Mouse (Mus musculus) embryonic facial prominence, embryonic 14.5 days (tissue): ENCODE data around the gene Spsb1. TPM values are rescaled to one million over a fixed set of nuclear protein-coding genes. Genes with fewer than 3 reads are reported as not detected.

Experiments used
- ATAC-seq: fragments of 200-750 bp; cut with Nextera tagmentation; 2 replicates; pipeline ENCODE4 v1.8.0; 2017; ENCODE audit warnings: low read depth, moderate number of reproducible peaks, moderate TSS enrichment
- DNase-seq: peaks from one replicate; pipeline ENCODE4 v3.0.0-alpha.2; 2015; ENCODE audit warnings: low spot score
- H3K27ac ChIP-seq: fragments of 300-500 bp; sonication (generic); replicated peaks from 2 replicates; pipeline ENCODE4 v1.5.1; 2014; ENCODE audit warnings: low read depth, mild to moderate bottlenecking, low read length, moderate library complexity
- H3K27me3 ChIP-seq: fragments of 300-500 bp; sonication (generic); replicated peaks from 2 replicates; pipeline ENCODE4 v1.6.1; 2014; ENCODE audit warnings: low read length; ENCODE audit not compliant: control insufficient read depth, insufficient read depth
- H3K36me3 ChIP-seq: fragments of 300-500 bp; sonication (generic); 2 replicates; pipeline ENCODE4 v1.6.1; 2014; ENCODE audit warnings: low read length, mixed read lengths; ENCODE audit not compliant: control insufficient read depth, insufficient read depth
- H3K4me1 ChIP-seq: fragments of 300-500 bp; sonication (generic); 2 replicates; pipeline ENCODE4 v1.6.1; 2014; ENCODE audit warnings: antibody characterized with exemption, low read length; ENCODE audit not compliant: control insufficient read depth, insufficient read depth
- H3K4me2 ChIP-seq: fragments of 300-500 bp; sonication (generic); 2 replicates; pipeline ENCODE4 v1.6.1; 2014; ENCODE audit warnings: low read depth, mild to moderate bottlenecking, low read length, moderate library complexity, mixed read lengths
- H3K4me3 ChIP-seq: fragments of 300-500 bp; sonication (generic); 2 replicates; pipeline ENCODE4 v1.5.1; 2014; ENCODE audit warnings: low read depth, mild to moderate bottlenecking, low read length
- H3K9ac ChIP-seq: fragments of 300-500 bp; sonication (generic); 2 replicates; pipeline ENCODE4 v1.6.1; 2014; ENCODE audit warnings: low read depth, mild to moderate bottlenecking, low read length, moderate library complexity, mixed read lengths
- H3K9me3 ChIP-seq: fragments of 300-500 bp; sonication (generic); 2 replicates; pipeline ENCODE4 v1.6.1; 2016; ENCODE audit warnings: low read length; ENCODE audit not compliant: control insufficient read depth
- WGBS: fragments of 180-500 bp; shearing (Covaris S2); extraction: QIAGEN DNeasy Blood & Tissue Kit; methylation state at CpG from one replicate; pipeline ENCODE4 v1.1.7; 2014; 5-methylcytosine and 5-hydroxymethylcytosine counted together
- polyA plus RNA-seq: library from polyadenylated mRNA; unstranded; fragments of >200 nt; fragmentation: Nextera tagmentation; extraction: Ambion mirVana; gene quantifications from 2 replicates; pipeline ENCODE4 v1.2.1, GENCODE M21; 2014

Spsb1 gene
- polyA plus RNA-seq, 1 experiment from 2014 or later: 19.6 TPM

DNA sequence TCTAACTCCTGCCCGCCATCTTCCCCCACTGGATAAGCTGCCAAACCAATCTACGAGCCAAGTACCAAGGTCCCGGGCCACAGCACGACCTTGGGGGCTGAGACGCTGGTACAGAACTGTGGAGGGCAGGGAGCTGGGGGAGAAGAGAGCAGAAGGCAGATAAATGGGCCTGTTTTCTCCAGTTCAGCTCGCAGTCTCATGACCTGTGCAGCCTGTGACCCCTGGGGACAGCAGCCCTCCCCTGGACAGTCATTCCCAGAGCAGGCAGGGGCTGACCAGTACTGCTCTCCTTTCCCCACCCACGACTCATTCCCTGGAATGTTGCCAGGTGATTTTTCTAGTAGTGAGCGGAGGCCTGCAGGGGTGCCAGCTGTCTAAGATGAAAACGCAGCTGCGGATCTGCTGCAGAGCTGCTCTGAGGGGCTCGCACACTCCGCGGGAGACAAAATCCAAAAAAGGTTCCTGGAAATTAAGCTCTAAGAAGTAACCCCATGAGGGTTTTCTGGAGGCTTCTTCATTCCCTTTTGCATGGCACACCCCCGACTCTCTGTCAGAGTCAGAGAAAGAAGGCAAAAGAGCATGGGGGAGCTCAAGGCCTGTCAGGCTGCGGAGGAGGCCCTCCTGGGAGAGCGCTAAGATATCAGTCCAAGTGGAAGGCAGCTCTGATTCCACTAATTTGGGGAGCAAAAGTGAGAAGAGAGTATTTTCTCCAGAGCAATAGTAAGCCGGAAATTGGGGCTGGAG, 23.1 kb upstream of the Spsb1 start:
- Histone ChIP-seq H3K4me3 (no peak overlapping the region), H3K36me3 (peaks cover 11% of the 10 kb centered on the region; the same call in 1 of the 2 replicates), H3K4me1 (peaks cover 21% of the 10 kb centered on the region), H3K27ac (peak overlapping the region; percentile 3; the same call in 1 of the 2 replicates), H3K9me3 (no peaks in the 10 kb centered on the region), H3K27me3 (no peaks in the 10 kb centered on the region), H3K9ac (0 out of 2 replicates have a peak overlapping the region, but pooled peaks have one; percentile 30), H3K4me2 (0 out of 2 replicates have a peak overlapping the region, but pooled peaks have one; percentile 5)
- DNase-seq (peak; percentile 83), ATAC-seq (peak; percentile 64; the same call in 1 of the 2 replicates)
- 40% methylated on average over 17 of the region's 17 CpGs for WGBS

DNA sequence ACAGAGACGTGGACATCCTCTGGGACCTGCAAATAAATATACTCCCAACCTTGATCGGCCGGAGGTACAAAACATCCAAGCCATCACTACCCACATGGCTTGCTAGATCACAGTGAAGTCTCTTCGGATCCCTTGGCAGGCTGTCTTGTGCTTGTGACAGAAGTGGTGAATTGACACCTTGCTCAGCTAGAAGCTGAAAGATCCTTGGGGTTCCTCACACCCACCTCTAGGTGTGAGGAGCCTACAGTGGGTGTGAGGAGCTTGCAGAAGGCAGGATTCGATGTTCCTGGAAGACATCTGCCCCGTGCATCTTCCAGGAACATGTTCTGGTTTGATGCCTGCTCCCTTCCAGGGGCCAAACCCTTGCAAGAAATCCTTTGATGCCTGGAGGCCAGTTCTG, 22.3 kb upstream of the Spsb1 start:
- peaks cover 21% of the 10 kb centered on the region for H3K4me1 ChIP-seq
- H3K4me2 ChIP-seq: no peak overlapping the region
- WGBS: 63% methylated on average over 6 of the region's 6 CpGs
- peaks cover 10% of the 10 kb centered on the region; the same call in 1 of the 2 replicates for H3K36me3 ChIP-seq
- no peak for DNase-seq
- no peak overlapping the region for H3K27ac ChIP-seq
- H3K27me3 ChIP-seq: no peaks in the 10 kb centered on the region
- H3K4me3 ChIP-seq: no peak overlapping the region
- no peak for ATAC-seq
- H3K9me3 ChIP-seq: no peaks in the 10 kb centered on the region
- no peak overlapping the region for H3K9ac ChIP-seq

DNA sequence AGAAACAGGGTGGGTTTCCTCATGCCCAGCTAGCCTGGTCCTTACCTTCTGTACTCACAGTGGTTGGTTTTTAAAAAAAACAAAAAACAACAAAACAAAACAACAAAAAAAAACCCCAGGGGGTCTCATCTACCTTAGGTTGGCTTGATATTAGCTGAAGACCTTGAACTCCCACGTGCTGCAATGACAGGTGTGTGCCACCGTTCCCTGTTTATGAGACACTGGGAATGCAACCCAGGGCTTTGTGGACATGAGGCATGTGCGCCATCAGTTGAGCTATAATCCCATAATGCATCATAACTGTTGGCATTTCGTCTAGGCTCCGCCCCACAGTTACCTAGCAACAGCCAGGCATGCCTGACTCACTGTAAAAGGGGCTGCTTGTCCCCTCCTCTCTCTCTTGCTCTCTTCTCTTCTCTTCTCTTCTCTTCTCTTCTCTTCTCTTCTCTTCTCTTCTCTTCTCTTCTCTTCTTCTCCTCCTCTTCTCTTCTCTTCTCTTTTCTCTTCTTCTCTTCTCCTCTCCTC, 20.9 kb upstream of the Spsb1 start:
- Histone ChIP-seq H3K4me2 (no peak overlapping the region), H3K4me1 (peaks cover 21% of the 10 kb centered on the region), H3K4me3 (no peak overlapping the region), H3K9ac (no peak overlapping the region), H3K27ac (no peak overlapping the region), H3K36me3 (no peaks in the 10 kb centered on the region), H3K9me3 (no peaks in the 10 kb centered on the region), H3K27me3 (no peaks in the 10 kb centered on the region)
- WGBS: 84% methylated on average over 5 of the region's 5 CpGs
- DNase-seq (no peak), ATAC-seq (no peak)

DNA sequence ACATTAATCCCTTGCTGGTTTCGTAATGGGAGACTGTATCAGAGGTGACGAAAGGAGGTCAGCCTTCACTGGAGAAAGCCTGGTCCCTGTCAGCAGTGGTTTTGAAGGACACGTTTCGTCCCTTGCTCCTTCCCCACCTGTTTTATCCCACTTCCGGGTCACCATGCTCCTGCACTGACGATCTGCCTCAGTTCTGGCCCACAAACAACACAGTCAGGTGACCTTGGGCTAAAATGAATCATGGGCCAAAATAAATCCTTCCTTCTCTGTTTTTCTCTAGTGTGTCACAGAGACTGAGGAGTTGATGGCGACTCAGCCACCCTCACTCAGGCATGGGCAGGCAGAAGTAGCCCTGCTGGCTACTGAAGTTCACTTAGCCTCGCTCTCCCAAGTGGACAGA, 20.4 kb upstream of the Spsb1 start:
- ATAC-seq (no peak), DNase-seq (no peak)
- H3K4me3 ChIP-seq: no peak overlapping the region
- no peak overlapping the region for H3K4me2 ChIP-seq
- H3K9ac ChIP-seq: no peak overlapping the region
- no peaks in the 10 kb centered on the region for H3K9me3 ChIP-seq
- H3K27ac ChIP-seq: no peak overlapping the region
- no peaks in the 10 kb centered on the region for H3K36me3 ChIP-seq
- H3K27me3 ChIP-seq: no peaks in the 10 kb centered on the region
- peaks cover 21% of the 10 kb centered on the region for H3K4me1 ChIP-seq
- 59% methylated on average over 8 of the region's 8 CpGs for WGBS

DNA sequence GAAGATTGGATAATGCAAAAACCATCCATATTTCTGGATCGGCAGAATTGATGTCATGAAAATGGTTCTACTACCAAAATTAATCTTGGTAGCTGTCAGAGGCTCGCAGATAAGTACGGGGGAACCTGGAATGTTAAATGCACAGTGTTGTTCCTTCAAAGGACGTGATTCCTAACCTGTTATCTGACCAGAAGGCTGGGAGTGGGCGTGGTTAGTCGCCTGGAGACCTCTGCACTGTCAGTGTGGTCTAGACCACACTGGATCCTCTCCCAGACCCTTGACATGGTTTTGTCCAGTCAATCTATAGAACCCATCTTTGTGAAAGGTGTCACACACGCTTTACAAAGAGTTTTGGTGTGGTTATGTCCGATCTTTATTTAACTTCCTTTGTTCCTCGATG, 16.6 kb upstream of the Spsb1 start:
- 74% methylated on average over 9 of the region's 9 CpGs for WGBS
- Histone ChIP-seq H3K9ac (no peak overlapping the region), H3K36me3 (no peaks in the 10 kb centered on the region), H3K4me2 (no peak overlapping the region), H3K9me3 (no peaks in the 10 kb centered on the region), H3K4me3 (no peak overlapping the region), H3K27ac (no peak overlapping the region), H3K4me1 (0 out of 2 replicates have a peak, but pooled peaks cover 3% of the 10 kb centered on the region), H3K27me3 (no peaks in the 10 kb centered on the region)
- ATAC-seq: no peak
- DNase-seq: no peak

DNA sequence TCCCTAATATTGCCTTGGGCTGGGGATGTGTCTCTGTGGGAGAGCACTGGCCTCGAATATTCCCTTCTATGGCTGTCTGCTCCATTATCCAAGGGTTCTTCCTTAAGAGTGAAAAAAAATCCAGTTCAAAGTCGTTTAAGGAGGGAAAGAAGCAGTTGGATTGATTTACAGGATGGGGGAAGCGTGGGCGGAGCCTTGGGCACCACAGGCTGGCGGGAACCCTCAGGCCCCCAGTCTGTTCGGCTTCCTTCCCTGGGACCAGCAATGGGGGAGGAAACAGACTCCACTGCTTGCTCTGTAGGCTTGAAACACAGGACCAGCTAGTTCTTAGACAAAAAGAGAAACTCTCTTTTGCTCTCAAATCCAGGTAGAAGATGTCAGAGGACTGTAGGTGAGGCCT, 13.7 kb upstream of the Spsb1 start:
- WGBS: 19% methylated on average over 6 of the region's 6 CpGs
- no peak overlapping the region for H3K9ac ChIP-seq
- ATAC-seq (no peak), DNase-seq (peak; percentile 48)
- peaks cover 17% of the 10 kb centered on the region for H3K4me1 ChIP-seq
- H3K4me3 ChIP-seq: no peak overlapping the region
- no peak overlapping the region for H3K4me2 ChIP-seq
- H3K9me3 ChIP-seq: no peaks in the 10 kb centered on the region
- no peak overlapping the region for H3K27ac ChIP-seq
- no peaks in the 10 kb centered on the region for H3K27me3 ChIP-seq
- no peaks in the 10 kb centered on the region for H3K36me3 ChIP-seq

DNA sequence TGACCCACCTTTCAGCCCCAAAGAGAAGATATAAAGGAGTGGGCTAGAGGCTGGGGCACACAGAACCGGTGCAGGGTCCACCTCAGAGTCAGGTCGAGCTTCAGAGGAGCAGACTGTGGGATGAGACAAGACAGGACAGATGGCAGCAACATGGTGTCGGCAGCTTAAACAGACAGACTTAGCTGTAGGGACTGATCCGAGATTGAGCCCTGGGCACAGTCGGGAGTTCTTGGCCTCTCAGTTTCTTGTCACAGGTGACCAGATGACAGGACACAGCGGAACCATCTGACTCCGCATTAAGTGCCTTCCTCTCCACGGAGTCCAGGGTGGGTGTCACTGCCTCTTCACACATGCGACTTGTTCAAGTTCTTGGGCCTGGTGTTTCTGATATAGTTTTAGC, 12.1 kb upstream of the Spsb1 start:
- Histone ChIP-seq H3K27me3 (no peaks in the 10 kb centered on the region), H3K9me3 (no peaks in the 10 kb centered on the region), H3K4me1 (peaks cover 17% of the 10 kb centered on the region), H3K4me3 (no peak overlapping the region), H3K4me2 (no peak overlapping the region), H3K9ac (no peak overlapping the region), H3K27ac (no peak overlapping the region), H3K36me3 (no peaks in the 10 kb centered on the region)
- ATAC-seq (no peak), DNase-seq (no peak)
- 81% methylated on average over 9 of the region's 9 CpGs for WGBS

DNA sequence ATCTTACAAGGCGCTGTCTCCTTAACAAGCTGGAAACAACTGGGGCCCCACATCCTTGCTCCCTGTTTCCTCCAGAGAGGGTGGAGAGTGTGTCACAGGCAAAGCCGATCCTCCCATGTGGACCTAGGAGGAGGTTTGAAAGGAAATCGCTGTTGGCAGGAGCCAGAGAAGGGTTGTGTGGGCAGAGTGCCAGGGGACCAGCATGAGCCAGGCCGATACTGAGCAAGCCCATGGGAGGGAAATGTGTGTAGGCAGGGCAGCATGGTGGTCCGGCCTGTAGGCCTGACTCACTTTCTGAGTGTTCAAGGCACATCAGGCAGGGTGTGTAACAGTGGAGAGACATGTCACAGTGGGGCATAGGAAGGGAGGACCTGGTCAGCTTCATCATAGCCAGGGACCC, 11.4 kb upstream of the Spsb1 start:
- H3K4me1 ChIP-seq: peaks cover 17% of the 10 kb centered on the region
- DNase-seq: peak; percentile 81
- H3K9ac ChIP-seq: no peak overlapping the region
- H3K9me3 ChIP-seq: no peaks in the 10 kb centered on the region
- 37% methylated on average over 5 of the region's 5 CpGs for WGBS
- no peak overlapping the region for H3K4me3 ChIP-seq
- H3K27ac ChIP-seq: no peak overlapping the region
- no peak overlapping the region for H3K4me2 ChIP-seq
- no peaks in the 10 kb centered on the region for H3K36me3 ChIP-seq
- no peaks in the 10 kb centered on the region for H3K27me3 ChIP-seq
- peak; percentile 47; the same call in 1 of the 2 replicates for ATAC-seq

DNA sequence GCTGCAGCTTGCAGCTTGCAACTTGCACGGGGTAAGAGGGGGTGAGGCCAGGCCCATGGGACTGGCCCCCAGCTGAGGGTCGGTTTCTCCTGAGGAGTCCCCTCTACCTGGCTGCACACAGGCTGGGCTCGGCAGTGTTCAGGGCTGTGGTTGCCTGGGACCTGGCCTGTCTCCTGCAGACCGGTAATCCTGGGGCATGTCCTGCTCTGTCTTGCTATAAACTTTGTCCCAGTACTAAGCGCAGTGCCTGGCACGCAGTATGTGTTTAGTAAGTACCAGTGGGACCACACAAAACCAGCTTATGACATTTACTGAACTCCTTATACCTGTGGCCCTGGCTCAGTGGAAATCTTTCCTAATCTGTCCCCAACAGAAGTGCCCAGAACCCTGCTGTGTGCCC, 10.8 kb upstream of the Spsb1 start:
- H3K27me3 ChIP-seq: no peaks in the 10 kb centered on the region
- DNase-seq (no peak), ATAC-seq (no peak)
- no peaks in the 10 kb centered on the region for H3K36me3 ChIP-seq
- peaks cover 17% of the 10 kb centered on the region for H3K4me1 ChIP-seq
- H3K27ac ChIP-seq: no peak overlapping the region
- no peak overlapping the region for H3K9ac ChIP-seq
- WGBS: 55% methylated on average over 6 of the region's 6 CpGs
- no peak overlapping the region for H3K4me2 ChIP-seq
- H3K9me3 ChIP-seq: no peaks in the 10 kb centered on the region
- no peak overlapping the region for H3K4me3 ChIP-seq
